Mouse (Mus musculus): ENCODE measurements at regions not wholly inside any gene's neighbourhood (a gene's known extent, or its start where the extent isn't known, plus 50 kb on each side); places are given as distances from the start of the nearest gene placed in this dataset.

DNA sequence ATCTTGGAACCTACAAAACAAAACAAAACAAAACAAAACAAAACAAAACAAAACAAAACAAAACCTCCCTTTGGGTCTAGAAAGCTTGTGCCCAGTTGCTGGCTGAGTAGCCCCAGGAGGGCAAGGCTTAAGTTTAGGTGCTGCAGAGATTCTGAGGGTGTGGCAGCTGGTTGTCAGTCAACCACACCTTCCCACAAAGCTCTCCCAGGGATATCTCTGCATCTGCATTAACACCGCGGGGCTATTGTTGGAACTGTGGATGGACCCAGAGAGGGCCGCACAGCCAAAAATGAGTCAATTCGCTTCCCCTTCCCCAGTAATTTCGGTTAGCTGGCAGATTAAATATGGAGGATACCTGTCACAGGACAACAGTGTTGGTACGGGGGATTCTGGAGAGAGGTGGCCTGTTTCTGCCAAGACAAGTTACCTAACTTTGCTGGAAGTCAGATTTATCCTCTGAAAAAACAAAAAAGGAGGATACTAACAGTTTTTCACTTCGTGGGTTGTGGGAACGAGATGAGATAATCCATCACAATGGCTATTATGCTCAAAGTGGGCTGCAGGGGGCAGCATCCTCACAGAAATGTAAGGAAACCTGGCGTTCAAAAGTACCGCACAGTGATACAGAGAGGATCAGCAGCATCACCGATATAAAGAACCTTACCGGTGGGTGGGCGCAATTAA, 96.7 kb downstream of the 1500009L16Rik start:
- ATAC-seq (ENCODE audit: low TSS enrichment), result peak; percentile 94

DNA sequence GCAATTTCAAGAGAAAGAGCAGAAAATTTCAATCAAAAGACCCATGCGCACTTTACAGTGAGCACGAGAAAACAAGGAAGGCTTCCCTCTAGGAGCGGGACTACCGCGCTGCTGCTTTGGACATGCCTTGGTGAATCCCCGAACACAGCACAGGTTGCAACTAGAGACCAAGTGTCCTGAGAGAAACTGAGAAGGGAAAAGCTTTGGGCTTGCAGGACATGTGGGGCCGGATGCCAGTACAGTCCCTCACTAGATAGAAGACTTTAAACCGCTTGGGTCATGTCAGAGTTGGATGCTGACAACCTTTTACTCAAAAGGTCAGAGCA, 97.2 kb downstream of the 1500009L16Rik start:
- peak; percentile 59 for ATAC-seq (ENCODE audit: low TSS enrichment)

GRCm38 (mm10) chr10:83821089-83821488, 98.4 kb downstream of the 1500009L16Rik start:
- no peak for ATAC-seq (ENCODE audit: low TSS enrichment)

- no peak for ATAC-seq (ENCODE audit: low TSS enrichment)
These were observed 103.4 kb downstream of the 1500009L16Rik start for GRCm38 (mm10) chr10:83826105-83826504.

DNA sequence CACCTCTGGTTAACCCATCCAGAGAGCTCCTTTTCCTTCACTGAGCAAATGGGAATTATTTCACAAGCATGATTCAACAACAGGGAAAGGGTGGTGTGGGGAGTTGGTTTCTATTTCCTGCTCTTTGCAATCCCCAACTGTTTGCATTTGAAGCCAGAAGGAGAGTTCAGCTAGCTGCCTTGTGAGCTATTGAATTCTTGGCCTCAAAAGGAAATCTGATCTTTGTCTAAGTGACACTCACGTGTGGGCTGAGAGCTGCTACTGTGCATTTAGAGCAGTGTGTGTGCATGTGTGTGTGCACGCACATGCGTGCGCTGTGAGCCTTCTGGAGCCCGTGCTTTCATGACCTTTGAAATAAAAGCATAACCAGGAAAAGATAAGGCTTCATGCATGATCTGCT, 113.7 kb downstream of the 1500009L16Rik start:
- peak; percentile 74 for ATAC-seq (ENCODE audit: low TSS enrichment)

- no peak for ATAC-seq (ENCODE audit: low TSS enrichment)
These were observed 117.6 kb downstream of the 1500009L16Rik start for GRCm38 (mm10) chr10:83840226-83840625.

- ATAC-seq (ENCODE audit: low TSS enrichment), result no peak
These were observed 128.2 kb downstream of the 1500009L16Rik start for GRCm38 (mm10) chr10:83850881-83851280.

DNA sequence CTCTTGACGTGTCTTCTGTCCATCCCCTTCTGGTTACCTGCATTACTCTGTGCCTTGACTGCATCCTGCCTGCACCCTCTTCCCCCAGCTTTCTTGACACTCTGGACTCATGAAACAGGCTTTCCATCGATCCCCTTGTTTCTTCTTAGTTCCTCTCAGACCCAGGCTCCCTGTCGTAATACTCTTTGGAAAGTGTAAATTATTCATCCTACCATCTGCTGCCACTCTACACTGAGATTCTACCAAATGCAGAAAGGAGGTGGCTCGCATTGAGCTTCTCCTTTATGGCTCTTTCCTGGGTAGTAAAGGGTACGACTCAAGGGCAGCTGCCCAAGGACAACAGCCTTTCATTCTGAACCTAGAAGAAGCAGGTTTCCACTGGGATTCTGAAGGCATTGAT, 129.5 kb downstream of the 1500009L16Rik start:
- ATAC-seq (ENCODE audit: low TSS enrichment), result peak; percentile 65; the same call in 1 of the 2 replicates

- ATAC-seq (ENCODE audit: low TSS enrichment), result no peak
These were observed 130.1 kb downstream of the 1500009L16Rik start for GRCm38 (mm10) chr10:83852806-83853205.

DNA sequence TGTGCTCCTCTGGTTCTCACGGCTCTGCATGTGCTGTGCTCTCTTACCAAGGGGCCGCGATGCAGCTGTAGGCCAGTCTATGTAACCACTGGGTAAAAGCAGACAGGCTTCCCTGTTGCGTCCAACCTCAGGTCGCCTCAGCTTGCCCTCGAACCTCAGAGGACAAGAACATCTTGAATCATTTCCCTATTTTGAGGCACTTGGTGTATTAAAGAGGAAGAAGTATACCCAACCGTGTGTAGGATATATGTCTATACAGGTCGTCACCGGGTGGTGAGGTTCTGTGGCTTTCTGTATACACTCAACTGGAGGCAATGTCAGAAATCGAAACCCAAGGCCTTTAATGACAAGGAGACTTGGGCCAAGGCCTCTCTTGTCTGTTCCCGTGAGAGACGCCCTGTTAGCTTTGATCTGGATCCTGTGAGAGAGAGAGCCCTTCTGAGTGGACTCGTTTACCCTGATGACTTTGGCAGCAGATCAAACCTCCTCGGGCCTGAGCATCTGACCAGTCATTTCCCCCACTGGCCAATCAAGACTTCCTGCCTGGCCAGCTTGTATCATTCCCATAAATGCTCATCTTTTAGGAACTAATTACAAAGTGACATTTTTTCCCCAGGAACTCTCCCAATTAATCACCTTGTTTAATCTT, 135.3 kb downstream of the 1500009L16Rik start:
- ATAC-seq (ENCODE audit: low TSS enrichment), result no peak

DNA sequence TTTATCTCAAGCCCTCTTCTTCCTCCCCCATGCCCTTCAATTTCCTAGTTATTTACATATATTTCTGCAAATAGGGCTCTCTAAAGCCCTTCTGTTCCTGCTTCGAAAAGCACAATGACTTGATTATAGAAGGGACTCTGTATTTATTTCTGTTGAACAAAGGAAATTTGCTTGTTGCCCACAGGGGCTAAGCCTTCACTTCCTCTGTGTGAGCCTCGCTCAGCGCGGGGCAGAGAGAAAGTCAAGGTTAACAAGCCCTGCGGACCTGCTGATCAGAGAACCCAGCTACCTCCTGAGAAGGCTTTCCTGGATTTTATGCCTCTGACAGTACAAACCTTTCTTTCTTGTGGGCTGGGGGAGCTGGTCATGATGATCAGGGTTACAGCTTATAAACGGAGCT, 136.0 kb downstream of the 1500009L16Rik start:
- no peak for ATAC-seq (ENCODE audit: low TSS enrichment)

GRCm38 (mm10) chr10:83859633-83860032, 137.0 kb downstream of the 1500009L16Rik start:
- no peak for ATAC-seq (ENCODE audit: low TSS enrichment)

DNA sequence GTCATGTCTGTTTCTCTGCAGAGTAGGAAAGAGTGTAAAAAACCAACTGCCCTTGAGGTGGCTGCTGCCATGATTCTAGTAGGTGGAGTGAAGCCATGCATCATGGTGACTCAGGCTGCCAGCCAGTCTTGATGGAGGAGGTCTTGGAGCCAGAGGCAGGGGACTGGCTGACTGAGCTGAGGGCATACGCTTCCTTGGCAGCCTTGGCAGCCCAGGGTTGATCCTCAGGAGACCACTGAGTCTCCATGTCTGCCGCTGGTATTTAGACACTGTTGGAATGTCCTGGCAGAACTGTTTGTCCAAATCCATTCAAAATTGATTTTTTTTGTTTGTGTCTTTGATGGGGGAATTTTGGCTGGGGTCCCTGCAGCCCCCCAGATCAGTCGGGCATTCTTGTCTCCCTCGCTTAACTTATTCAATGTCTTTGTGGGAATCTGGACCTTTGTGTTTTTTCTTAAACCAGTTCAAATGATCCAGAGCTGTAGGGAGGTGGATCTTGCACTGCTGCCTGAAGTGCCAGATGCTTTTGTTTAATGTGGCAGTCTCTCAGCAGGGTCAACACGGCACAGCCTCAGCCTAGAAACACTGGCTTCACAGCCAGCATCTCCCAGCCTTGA, 139.0 kb downstream of the 1500009L16Rik start:
- ATAC-seq (ENCODE audit: low TSS enrichment), result no peak

- ATAC-seq (ENCODE audit: low TSS enrichment), result no peak
These were observed 141.9 kb downstream of the 1500009L16Rik start for GRCm38 (mm10) chr10:83864591-83864990.

DNA sequence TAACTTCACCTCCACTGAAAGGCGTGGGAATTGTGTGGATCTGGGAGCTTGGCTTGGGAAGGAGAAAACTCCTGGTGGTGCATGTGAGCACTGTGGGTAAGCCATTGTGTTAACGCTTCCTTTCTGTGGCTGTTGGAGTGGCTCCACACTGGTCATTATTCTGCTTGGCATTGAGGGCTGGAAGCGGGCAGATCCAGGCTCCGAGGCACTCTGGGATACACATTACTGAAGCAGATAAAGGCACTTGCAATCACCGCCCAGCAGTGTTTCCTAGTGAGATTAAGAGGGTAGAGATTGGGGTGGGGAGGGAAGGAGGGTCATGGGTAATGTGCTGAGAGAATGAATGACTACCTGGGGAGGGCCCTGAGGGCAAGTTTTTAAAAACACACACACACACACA, 143.3 kb downstream of the 1500009L16Rik start:
- no peak for ATAC-seq (ENCODE audit: low TSS enrichment)

- no peak for ATAC-seq (ENCODE audit: low TSS enrichment)
These were observed 149.2 kb downstream of the 1500009L16Rik start for GRCm38 (mm10) chr10:83871736-83872400.

- no peak for ATAC-seq (ENCODE audit: low TSS enrichment)
These were observed 156.1 kb downstream of the 1500009L16Rik start for GRCm38 (mm10) chr10:83878745-83879144.

- ATAC-seq (ENCODE audit: low TSS enrichment), result no peak
These were observed 159.6 kb downstream of the 1500009L16Rik start for GRCm38 (mm10) chr10:83882119-83882890.

GRCm38 (mm10) chr10:83882891-83883185, 160.2 kb downstream of the 1500009L16Rik start:
- no peak for ATAC-seq (ENCODE audit: low TSS enrichment)

DNA sequence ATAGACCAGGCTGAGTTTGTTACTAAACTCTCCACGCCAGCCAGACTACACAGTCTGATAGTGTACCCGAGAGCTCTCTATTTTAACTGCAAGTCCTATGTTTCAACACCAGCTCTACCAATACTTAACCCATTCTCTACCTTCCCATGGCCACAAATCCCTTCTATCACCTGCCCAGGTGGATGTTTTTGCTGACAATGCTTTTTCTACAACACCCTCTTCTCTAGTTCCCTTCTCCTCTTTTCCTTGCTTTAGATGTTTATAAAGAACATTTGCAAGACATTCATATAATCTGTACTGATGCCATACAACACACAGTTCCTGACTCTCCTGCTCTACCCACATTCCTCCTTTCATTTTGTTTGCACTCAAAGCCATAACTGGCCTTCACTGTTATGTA, 161.9 kb downstream of the 1500009L16Rik start:
- ATAC-seq (ENCODE audit: low TSS enrichment), result no peak

DNA sequence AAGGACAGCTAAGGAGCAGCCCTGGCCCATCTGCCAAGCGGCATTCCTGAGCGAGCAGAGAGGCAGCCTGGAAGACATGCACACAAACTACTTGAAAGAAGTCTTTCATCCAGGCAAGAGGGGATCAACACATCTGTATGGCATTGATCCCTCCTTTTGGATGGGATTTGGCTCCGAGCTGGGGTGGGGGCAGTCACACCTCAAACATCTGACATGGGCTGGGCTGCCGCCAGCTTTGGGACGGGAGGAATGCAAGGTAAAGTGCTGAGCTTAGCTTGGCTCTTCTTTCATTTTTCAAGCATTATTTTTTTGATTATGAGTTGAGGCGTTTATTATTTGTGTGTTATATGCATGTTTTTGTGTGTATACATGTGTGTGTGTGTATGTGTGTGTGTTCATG, 165.9 kb downstream of the 1500009L16Rik start:
- ATAC-seq (ENCODE audit: low TSS enrichment), result no peak

GRCm38 (mm10) chr10:83895741-83896150, 173.1 kb downstream of the 1500009L16Rik start:
- ATAC-seq (ENCODE audit: low TSS enrichment), result 0 out of 2 replicates have a peak, but pooled peaks have one; percentile 34

Measured in frontal cortex, adult (tissue).